Comparison of ENCODE assay signal across 1 mouse cellular context in genomic region chr2:84967318-84967991, GRCm38 (mm10).
A peak's percentile ranks its signal among the peaks of the same experiment; 100 is the strongest.
TF ChIP-seq lines count a peak whose summit lies in the region.

No protein-coding gene starts in this region.

TF ChIP-seq in CH12.LX, 34 proteins besides CTCF, POLR2A, EP300 and RAD21 (continued from another document):
- TF ChIP-seq SIN3A (IDR thresholded peaks at IDR 0.05; ENCODE audit: low read length) (peak; percentile 84), PAX5 (IDR thresholded peaks at IDR 0.05; ENCODE audit: low read length) (no peak), ZNF384 (IDR thresholded peaks at IDR 0.05; ENCODE audit: low read depth, low read length) (no peak)
TF ChIP-seq in CH12.LX: peak in this region for 18.
